In the genomic region with DNA sequence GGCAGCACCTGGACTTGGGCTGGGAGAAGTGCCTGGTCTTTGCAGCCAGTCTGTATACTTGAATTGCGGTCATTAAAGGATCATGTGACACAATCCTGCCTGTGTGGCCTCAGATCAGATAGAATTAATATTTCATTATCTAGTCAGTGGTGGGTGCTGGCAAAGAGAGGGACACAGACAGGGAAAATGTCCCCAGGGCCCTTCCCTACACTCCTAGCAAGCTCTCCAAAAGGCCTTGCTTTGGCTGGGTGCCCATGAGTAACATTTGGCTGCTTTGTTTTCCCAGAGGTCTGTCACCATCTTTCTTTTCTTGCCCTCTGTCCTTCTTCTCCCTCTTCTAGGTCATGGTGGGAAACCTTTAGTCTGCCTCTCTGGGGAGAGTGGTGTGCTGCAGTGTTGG, we compare ENCODE assay signal across 22 mouse cellular contexts.
DNase-seq lines count a peak whose midpoint lies in the region; ATAC-seq lines count a peak whose summit lies in the region.
"Had no signal": no experiment of that assay in that cellular context is flagged by ENCODE, and none has a peak within 500 bp of the region (broad histone marks: within the 10 kb centered on the region; RNA-seq: fewer than 3 reads in every experiment).

No protein-coding gene starts in this region.

- no peak overlapping the region for H3K4me2 ChIP-seq in midbrain, embryonic 11.5 days
- H3K4me2 ChIP-seq in midbrain, embryonic 14.5 days (ENCODE audit: low read length), result no peak overlapping the region
- H3K4me2 ChIP-seq: heart, embryonic 13.5 days; hindbrain, embryonic 15.5 days; liver, embryonic 15.5 days had no signal

- no peak for ATAC-seq in midbrain, embryonic 11.5 days (ENCODE audit: low FRiP score)
- ATAC-seq in midbrain, embryonic 14.5 days (ENCODE audit: low FRiP score, low TSS enrichment), result no peak
- ATAC-seq: CD4-positive, CD25-positive, alpha-beta regulatory T cell, adult 4 months had no signal

- H3K27me3 ChIP-seq in midbrain, embryonic 11.5 days (ENCODE audit: control insufficient read depth, insufficient read depth, low read length), result no peaks in the 10 kb centered on the region
- no peaks in the 10 kb centered on the region for H3K27me3 ChIP-seq in midbrain, embryonic 14.5 days (ENCODE audit: control insufficient read depth, insufficient read depth, low read length)
- H3K27me3 ChIP-seq: heart, embryonic 13.5 days; hindbrain, embryonic 15.5 days; liver, embryonic 15.5 days; megakaryocyte, embryonic 14.5 days had no signal

- WGBS in midbrain, embryonic 11.5 days, result 82% methylated on average over 1 of the region's 1 CpGs
- WGBS in midbrain, embryonic 14.5 days, result 90% methylated on average over 1 of the region's 1 CpGs

- no peak overlapping the region for H3K9ac ChIP-seq in midbrain, embryonic 11.5 days (ENCODE audit: low read length)
- no peak overlapping the region for H3K9ac ChIP-seq in midbrain, embryonic 14.5 days (replicated peaks; ENCODE audit: low read length)
- H3K9ac ChIP-seq: heart, embryonic 13.5 days; hindbrain, embryonic 15.5 days; liver, embryonic 15.5 days had no signal

- H3K4me3 ChIP-seq in midbrain, embryonic 11.5 days (ENCODE audit: low read depth, low read length), result no peak overlapping the region
- H3K4me3 ChIP-seq in midbrain, embryonic 14.5 days (replicated peaks; ENCODE audit: low read depth, low read length), result no peak overlapping the region
- no peak overlapping the region for H3K4me3 ChIP-seq in brown adipose tissue, adult 24 weeks (ENCODE audit: insufficient read depth, low read depth, low read length)
- H3K4me3 ChIP-seq: forebrain, embryonic 10.5 days; heart, embryonic 13.5 days; hindbrain, embryonic 15.5 days; liver, embryonic 15.5 days; megakaryocyte, embryonic 14.5 days had no signal

- intact Hi-C loops in heart, postnatal 10 days (cut with DNase I), result no loop called here
- intact Hi-C loops in heart, postnatal 14 days (cut with DNase I), result no loop called here

- no peaks in the 10 kb centered on the region for H3K4me1 ChIP-seq in midbrain, embryonic 11.5 days (ENCODE audit: control insufficient read depth, insufficient read depth, low read length)
- H3K4me1 ChIP-seq in midbrain, embryonic 14.5 days (ENCODE audit: control insufficient read depth, insufficient read depth, low read length), result no peaks in the 10 kb centered on the region
- peaks cover 6% of the 10 kb centered on the region for H3K4me1 ChIP-seq in brown adipose tissue, adult 24 weeks (ENCODE audit: control insufficient read depth, insufficient read depth, insufficient read length, low read length)
- H3K4me1 ChIP-seq: heart, embryonic 13.5 days; hindbrain, embryonic 15.5 days; liver, embryonic 15.5 days had no signal

- H3K9me3 ChIP-seq in midbrain, embryonic 11.5 days (ENCODE audit: control insufficient read depth, low read length), result no peaks in the 10 kb centered on the region
- H3K9me3 ChIP-seq in midbrain, embryonic 14.5 days (ENCODE audit: control insufficient read depth, low read length), result no peaks in the 10 kb centered on the region
- H3K9me3 ChIP-seq: forebrain, embryonic 10.5 days; G1E; heart, embryonic 13.5 days; hindbrain, embryonic 15.5 days; liver, embryonic 15.5 days had no signal

- peak; percentile 36 to 63 for DNase-seq in adrenal gland, adult (ENCODE audit: inconsistent age in 2 of 2, low spot score in 1 of 2)
- no peak for DNase-seq in adrenal gland, postnatal 4 days (ENCODE audit: low spot score in 2 of 2)
- DNase-seq in heart, postnatal 10 days, result peak; percentile 2 to 5
- DNase-seq in heart, postnatal 14 days, result no peak
- DNase-seq in midbrain, embryonic 11.5 days (ENCODE audit: low spot score, missing footprints), result peak; percentile 6
- no peak for DNase-seq in midbrain, embryonic 14.5 days
- no peak for DNase-seq in right cerebral cortex, adult 2 months (ENCODE audit: low spot score in 2 of 2)
- DNase-seq: gastrocnemius, postnatal 25 days; kidney, adult 18-20 months; kidney, postnatal 25 days; layer of hippocampus, adult 9-11 months; lung, postnatal 14 days; right cerebral cortex, postnatal 4 days; thymus, postnatal 25 days had no signal

- H3K36me3 ChIP-seq in midbrain, embryonic 11.5 days (ENCODE audit: control insufficient read depth, insufficient read depth, low read length), result no peaks in the 10 kb centered on the region
- H3K36me3 ChIP-seq in midbrain, embryonic 14.5 days (ENCODE audit: control insufficient read depth, insufficient read depth, low read length), result no peaks in the 10 kb centered on the region
- H3K36me3 ChIP-seq: forebrain, embryonic 10.5 days; G1E; heart, embryonic 13.5 days; hindbrain, embryonic 15.5 days; liver, embryonic 15.5 days had no signal

- no peak overlapping the region for H3K27ac ChIP-seq in midbrain, embryonic 11.5 days (ENCODE audit: low read depth, low read length)
- H3K27ac ChIP-seq in midbrain, embryonic 14.5 days (replicated peaks; ENCODE audit: low read depth, low read length), result no peak overlapping the region
- peak overlapping the region; percentile 47; the same call in 1 of the 2 replicates for H3K27ac ChIP-seq in brown adipose tissue, adult 24 weeks (replicated peaks; ENCODE audit: low read depth, low read length)
- H3K27ac ChIP-seq: forebrain, embryonic 10.5 days; heart, embryonic 13.5 days; hindbrain, embryonic 15.5 days; liver, embryonic 15.5 days had no signal

Comparison
In these comparisons a context has a peak if more than half of its experiments do, and no peak if none do; other contexts are left out.
1. DNase-seq: peak in adrenal gland, adult (2 of 2), heart, postnatal 10 days (2 of 2) and midbrain, embryonic 11.5 days (single experiment); none in adrenal gland, postnatal 4 days (0 of 2), heart, postnatal 14 days (0 of 2), midbrain, embryonic 14.5 days (single experiment) and right cerebral cortex, adult 2 months (0 of 2).